In genomic region chr6:89345486-89345785, GRCm38 (mm10) we compare ENCODE assay signal across 8 mouse cellular contexts. TPM values are rescaled to one million over a fixed set of nuclear protein-coding genes. Genes with fewer than 3 reads are reported as not detected.
DNase-seq lines count a peak whose midpoint lies in the region; ATAC-seq and TF ChIP-seq lines count a peak whose summit lies in the region.

No protein-coding gene starts in this region.

- DNase-seq in cerebellum, adult 2 months, result peak in 1 of 2 experiments; percentile 60
- no peak for DNase-seq in cerebellum, postnatal 36 days
- DNase-seq in kidney, postnatal 14 days, result no peak
- peak; percentile 71 for DNase-seq in Muller cell, postnatal 12 days (ENCODE audit: inconsistent ontology term)
- DNase-seq in limb, embryonic 14.5 days (ENCODE audit: low spot score), result no peak
- no peak for DNase-seq in embryo, embryonic 9.5 days (ENCODE audit: extremely low spot score)

- 0 out of 2 replicates have a peak overlapping the region, but pooled peaks have one; percentile 21 for H3K9ac ChIP-seq in kidney, embryonic 15.5 days
- H3K9ac ChIP-seq in limb, embryonic 14.5 days (ENCODE audit: low read depth, low read length, severe bottlenecking), result no peak overlapping the region

- H3K4me3 ChIP-seq in cerebellum, adult 2 months (replicated peaks; ENCODE audit: insufficient read depth, low read depth, low read length), result no peak overlapping the region
- H3K4me3 ChIP-seq in kidney, embryonic 15.5 days (replicated peaks), result no peak overlapping the region
- H3K4me3 ChIP-seq in limb, embryonic 14.5 days (replicated peaks; ENCODE audit: low read length), result no peak overlapping the region

- 0 out of 2 replicates have a peak overlapping the region, but pooled peaks have one; percentile 5 for H3K27ac ChIP-seq in cerebellum, adult 2 months (ENCODE audit: insufficient read depth, low read length)
- H3K27ac ChIP-seq in kidney, embryonic 15.5 days, result peak overlapping the region; percentile 92
- peak overlapping the region; percentile 86 for H3K27ac ChIP-seq in limb, embryonic 14.5 days (replicated peaks; ENCODE audit: low read depth, low read length)

- H3K4me2 ChIP-seq in kidney, embryonic 15.5 days, result peak overlapping the region; percentile 41
- H3K4me2 ChIP-seq in limb, embryonic 14.5 days (replicated peaks; ENCODE audit: low read depth, low read length, severe bottlenecking), result peak overlapping the region; percentile 9; the same call in 1 of the 2 replicates

- H3K36me3 ChIP-seq in kidney, embryonic 15.5 days, result peaks cover 72% of the 10 kb centered on the region
- H3K36me3 ChIP-seq in limb, embryonic 14.5 days (ENCODE audit: control insufficient read depth, insufficient read depth, low read length), result peaks cover 72% of the 10 kb centered on the region

- no peak for TF ChIP-seq POLR2A in cerebellum, adult 2 months (IDR thresholded peaks at IDR 0.05; ENCODE audit: borderline replicate concordance, insufficient read depth, low read length)
- no peak for TF ChIP-seq POLR2A in limb, embryonic 14.5 days (IDR thresholded peaks at IDR 0.05; ENCODE audit: borderline replicate concordance, extremely low read depth, insufficient read depth, insufficient read length)

- H3K9me3 ChIP-seq in kidney, embryonic 15.5 days (replicated peaks), result no peaks in the 10 kb centered on the region
- H3K9me3 ChIP-seq in limb, embryonic 14.5 days (ENCODE audit: control insufficient read depth, low read length), result no peaks in the 10 kb centered on the region

- ATAC-seq in kidney, embryonic 15.5 days (replicated peaks; ENCODE audit: low FRiP score), result 0 out of 2 replicates have a peak, but pooled peaks have one; percentile 1
- no peak for ATAC-seq in limb, embryonic 14.5 days (ENCODE audit: low FRiP score, low read depth)
- no peak for ATAC-seq in activated CD4-positive, CD25-positive, alpha-beta regulatory T cell, adult 4 months

- peaks cover 55% of the 10 kb centered on the region for H3K4me1 ChIP-seq in cerebellum, adult 2 months (ENCODE audit: control insufficient read depth, insufficient read depth, low read length)
- peaks cover 35% of the 10 kb centered on the region for H3K4me1 ChIP-seq in kidney, embryonic 15.5 days
- H3K4me1 ChIP-seq in limb, embryonic 14.5 days (ENCODE audit: control insufficient read depth, insufficient read depth, low read length), result peaks cover 26% of the 10 kb centered on the region

- WGBS in cerebellum, adult 2 months, result 28% methylated on average over 3 of the region's 3 CpGs
- 23% methylated on average over 3 of the region's 3 CpGs for whole genome bisulfite sequencing in kidney, embryonic 15.5 days
- WGBS in limb, embryonic 14.5 days, result 33% methylated on average over 3 of the region's 3 CpGs

- H3K27me3 ChIP-seq in cerebellum, adult 2 months (ENCODE audit: control insufficient read depth, insufficient read depth, low read length), result no peaks in the 10 kb centered on the region
- H3K27me3 ChIP-seq in kidney, embryonic 15.5 days, result no peaks in the 10 kb centered on the region
- H3K27me3 ChIP-seq in limb, embryonic 14.5 days (ENCODE audit: control insufficient read depth, insufficient read depth, low read length), result no peaks in the 10 kb centered on the region

- TF ChIP-seq CTCF in cerebellum, adult 2 months (IDR thresholded peaks at IDR 0.05; ENCODE audit: borderline replicate concordance, insufficient read depth, low read depth, low read length), result no peak

RNA-seq across cellular contexts. Expression of gene Plxna1, which starts 17.0 kb away (rescaled TPM):
- polyA plus RNA-seq in cerebellum, adult 2 months (2012; rRNA removed), result 50.0 and 59.7 TPM in 2 replicates
- polyA plus RNA-seq in kidney, embryonic 15.5 days (2015; fragmentation: Nextera tagmentation; extraction: Ambion mirVana), result 21.4 and 24.8 TPM in 2 replicates
- 66.4 and 82.2 TPM in 2 replicates for polyA plus RNA-seq in limb, embryonic 14.5 days (2012; rRNA removed)
- 36.8 and 39.1 TPM in 2 replicates for polyA plus RNA-seq in limb, embryonic 14.5 days (2014; fragmentation: Nextera tagmentation; extraction: Ambion mirVana)
- polyA plus RNA-seq in activated CD4-positive, CD25-positive, alpha-beta regulatory T cell, adult 4 months (2017; shearing (Covaris generic)), result under 1 TPM; 0.52 to 0.99 TPM

Comparison
In these comparisons a context has a peak if more than half of its experiments do, and no peak if none do; other contexts are left out.
1. H3K27ac ChIP-seq: peak in every context shown above with its lines; median percentile 92 in kidney, embryonic 15.5 days; 86 in limb, embryonic 14.5 days; 5 in cerebellum, adult 2 months.
2. RNA of gene Plxna1, which starts 17.0 kb away (polyA plus RNA-seq): 36.8 to 82.2 TPM in limb, embryonic 14.5 days, 50.0 to 59.7 TPM in cerebellum, adult 2 months and 21.4 to 24.8 TPM in kidney, embryonic 15.5 days; 0.52 to 0.99 TPM in activated CD4-positive, CD25-positive, alpha-beta regulatory T cell, adult 4 months; every median in the first group is over 10 times any median in the second.